Mouse (Mus musculus) gastrocnemius, postnatal 14 days (tissue): ENCODE measurements around the gene Sapcd1. TPM values are rescaled to one million over a fixed set of nuclear protein-coding genes. Genes with fewer than 3 reads are reported as not detected.
"Not testable (repeated sequence)": the region's sequence is repeated elsewhere in the genome, so short reads cannot be mapped to it uniquely, and the experiment has no call there.

ENCODE experiments used
- DNase-seq: peaks from one replicate; pipeline ENCODE4 v3.0.0; 2021; ENCODE audit warnings: mixed read lengths
- intact Hi-C: fragments of 180-260 bp; cut with DNase I; formaldehyde crosslinking; loops from one replicate; pipeline ENCODE4 v1.15.1; 2025; ENCODE audit warnings: low total_unique reads
- total RNA-seq, 2 experiments: library from RNA; stranded (reverse); gene quantifications; 2 replicates each; pipeline ENCODE4 v1.2.3; 2021

Gene Sapcd1
- total RNA-seq, 2 experiments from 2014 or later = 0.38 to 1.5 TPM

- intact Hi-C loops = no loop called here
- DNase-seq = no peak
These were observed 29.0 kb downstream of the Sapcd1 start for GRCm38 (mm10) chr17:34998526-34999430.

- intact Hi-C loops = no loop called here
- DNase-seq = no peak
These were observed 30.7 kb downstream of the Sapcd1 start for GRCm38 (mm10) chr17:34997142-34997483.

- intact Hi-C loops = no loop called here
These were observed 31.2 kb downstream of the Sapcd1 start for GRCm38 (mm10) chr17:34996411-34997141.

GRCm38 (mm10) chr17:34995927-34996326 lies 31.9 kb downstream of the Sapcd1 start:
- intact Hi-C loops, DNase-seq: not testable (repeated sequence)

More at GRCm38 (mm10) chr17:34996411-34997141, 31.2 kb downstream of the Sapcd1 start:
- DNase-seq = no peak

GRCm38 (mm10) chr17:34995192-34995591 lies 32.6 kb downstream of the Sapcd1 start:
- DNase-seq, intact Hi-C loops: not testable (repeated sequence)

GRCm38 (mm10) chr17:34994751-34995150 lies 33.1 kb downstream of the Sapcd1 start:
- DNase-seq = no peak
- intact Hi-C loops = no loop called here

- intact Hi-C loops = loop anchor here (10.0 kb wide), 2 partner anchors 69 to 129 kb away; partner anchors contain the start of genes Nelfe, Skiv2l and Slc44a4
These were observed 43.6 kb downstream of the Sapcd1 start for GRCm38 (mm10) chr17:34984218-34984617.

GRCm38 (mm10) chr17:34982328-34982727 lies 45.5 kb downstream of the Sapcd1 start:
- intact Hi-C loops = loop anchor here (10.0 kb wide), 2 partner anchors 68 to 128 kb away; partner anchors contain the start of genes Nelfe, Skiv2l and Slc44a4

More at GRCm38 (mm10) chr17:34984218-34984617, 43.6 kb downstream of the Sapcd1 start:
- no peak for DNase-seq

GRCm38 (mm10) chr17:34981690-34982180 lies 46.1 kb downstream of the Sapcd1 start, which contains the start of gene Lsm2:
Lsm2 (plus strand) TSS chr17:34981862.
- DNase-seq = peak; percentile 91
- intact Hi-C loops = loop anchor here (10.0 kb wide), 2 partner anchors 67 to 127 kb away; partner anchors contain the start of genes Nelfe, Skiv2l and Slc44a4

More at GRCm38 (mm10) chr17:34982328-34982727, 45.5 kb downstream of the Sapcd1 start:
- DNase-seq = no peak

- no peak for DNase-seq
- intact Hi-C loops = loop anchor here (10.0 kb wide), 2 partner anchors 66 to 126 kb away; partner anchors contain the start of genes Nelfe, Skiv2l and Slc44a4
These were observed 47.2 kb downstream of the Sapcd1 start for GRCm38 (mm10) chr17:34980655-34981054.

GRCm38 (mm10) chr17:34979631-34980030 lies 48.2 kb downstream of the Sapcd1 start:
- intact Hi-C loops = loop anchor here (10.0 kb wide), 2 partner anchors 65 to 125 kb away; partner anchors contain the start of genes Nelfe, Skiv2l and Slc44a4
- DNase-seq = no peak

GRCm38 (mm10) chr17:34978239-34978638 lies 49.6 kb downstream of the Sapcd1 start:
- intact Hi-C loops = no loop called here
- DNase-seq = no peak

- intact Hi-C loops = no loop called here
- no peak for DNase-seq
These were observed 50.8 kb downstream of the Sapcd1 start for GRCm38 (mm10) chr17:34977000-34977399.

Other genes with a start within 250 kb of the Sapcd1 start
- gene Cyp21a1, start 223.5 kb downstream of the Sapcd1 start, total RNA-seq = under 1 TPM in 1 of 2 experiments, not detected in 1; 0.21 TPM
- 1 to 10 TPM; 6.8 to 7.2 TPM for gene Stk19, start 191.1 kb downstream of the Sapcd1 start, total RNA-seq
- gene Dxo, start 191.0 kb downstream of the Sapcd1 start, total RNA-seq = 10 to 100 TPM in 1 of 2 experiments, 1 to 10 TPM in 1; 9.3 to 13.0 TPM
- 10 to 100 TPM; 17.4 to 17.8 TPM for gene Skiv2l, start 177.8 kb downstream of the Sapcd1 start, total RNA-seq
- 10 to 100 TPM in 1 of 2 experiments, 1 to 10 TPM in 1; 9.7 to 13.4 TPM for gene Nelfe, start 177.6 kb downstream of the Sapcd1 start, total RNA-seq
- 1 to 10 TPM in 1 of 2 experiments, under 1 TPM in 1; 0.75 to 1.9 TPM for gene Cfb, start 165.5 kb downstream of the Sapcd1 start, total RNA-seq
- 1 to 10 TPM; 3.4 to 5.1 TPM for gene Zbtb12, start 148.5 kb downstream of the Sapcd1 start, total RNA-seq
- gene Gm20547, start 146.0 kb downstream of the Sapcd1 start, total RNA-seq = not detected
- 1 to 10 TPM; 1.8 to 3.1 TPM for gene C2, start 129.8 kb downstream of the Sapcd1 start, total RNA-seq
- 10 to 100 TPM; 29.4 to 32.2 TPM for gene Ehmt2, start 129.5 kb downstream of the Sapcd1 start, total RNA-seq
- under 1 TPM in 1 of 2 experiments, not detected in 1; 0.09 TPM for gene Slc44a4, start 113.5 kb downstream of the Sapcd1 start, total RNA-seq
- gene Neu1, start 96.8 kb downstream of the Sapcd1 start, total RNA-seq = 1 to 10 TPM; 8.0 to 8.3 TPM
- gene Hspa1b, start 68.8 kb downstream of the Sapcd1 start, total RNA-seq = 1 to 10 TPM; 2.6 to 5.9 TPM
- not detected for gene Gm20481, start 58.1 kb downstream of the Sapcd1 start, total RNA-seq
- gene Hspa1a, start 55.9 kb downstream of the Sapcd1 start, total RNA-seq = 1 to 10 TPM; 3.8 to 6.8 TPM
- gene Hspa1l, start 55.3 kb downstream of the Sapcd1 start, total RNA-seq = 10 to 100 TPM; 11.6 to 14.8 TPM
- gene Lsm2, start 46.2 kb downstream of the Sapcd1 start, total RNA-seq = 10 to 100 TPM; 19.5 to 20.1 TPM
- 10 to 100 TPM; 26.8 to 29.2 TPM for gene Vars, start 27.0 kb downstream of the Sapcd1 start, total RNA-seq
- 1 to 10 TPM; 3.7 to 3.9 TPM for gene Vwa7, start 11.4 kb downstream of the Sapcd1 start, total RNA-seq
- gene Msh5, start 18.7 kb upstream of the Sapcd1 start, total RNA-seq = under 1 TPM; 0.84 to 0.94 TPM
- 10 to 100 TPM; 28.3 to 32.5 TPM for gene Clic1, start 21.9 kb upstream of the Sapcd1 start, total RNA-seq
- gene Ddah2, start 31.0 kb upstream of the Sapcd1 start, total RNA-seq = 10 to 100 TPM; 23.4 to 32.2 TPM
- gene Ly6g6c, start 37.4 kb upstream of the Sapcd1 start, total RNA-seq = not detected
- not detected for gene Mpig6b, start 38.2 kb upstream of the Sapcd1 start, total RNA-seq
- gene Ly6g6e, start 48.9 kb upstream of the Sapcd1 start, total RNA-seq = not detected
- gene Ly6g6d, start 50.0 kb upstream of the Sapcd1 start, total RNA-seq = under 1 TPM; 0.64 TPM
- not detected for gene Ly6g6f, start 57.6 kb upstream of the Sapcd1 start, total RNA-seq
- 10 to 100 TPM; 52.8 to 58.5 TPM for gene Abhd16a, start 61.2 kb upstream of the Sapcd1 start, total RNA-seq
- gene Ly6g5c, start 80.3 kb upstream of the Sapcd1 start, total RNA-seq = not detected
- gene Ly6g5b, start 87.4 kb upstream of the Sapcd1 start, total RNA-seq = under 1 TPM; 0.27 to 0.37 TPM
- gene Gpank1, start 93.4 kb upstream of the Sapcd1 start, total RNA-seq = 1 to 10 TPM; 7.0 to 7.9 TPM
- 100 to 1,000 TPM; 156 to 166 TPM for gene Csnk2b, start 94.0 kb upstream of the Sapcd1 start, total RNA-seq
- 10 to 100 TPM; 14.4 to 16.1 TPM for gene D17H6S53E, start 98.4 kb upstream of the Sapcd1 start, total RNA-seq
- gene Apom, start 104.0 kb upstream of the Sapcd1 start, total RNA-seq = not detected
- gene Bag6, start 107.2 kb upstream of the Sapcd1 start, total RNA-seq = 100 to 1,000 TPM; 193 to 200 TPM
- 100 to 1,000 TPM; 102 to 118 TPM for gene Prrc2a, start 136.9 kb upstream of the Sapcd1 start, total RNA-seq
- gene Aif1, start 148.1 kb upstream of the Sapcd1 start, total RNA-seq = under 1 TPM; 0.71 to 0.90 TPM
- gene Lst1, start 160.4 kb upstream of the Sapcd1 start, total RNA-seq = 1 to 10 TPM; 1.5 to 2.8 TPM
- under 1 TPM in 1 of 2 experiments, not detected in 1; 0.31 TPM for gene Ltb, start 166.4 kb upstream of the Sapcd1 start, total RNA-seq
- under 1 TPM; 0.24 to 0.68 TPM for gene Tnf, start 174.0 kb upstream of the Sapcd1 start, total RNA-seq
- gene Lta, start 177.3 kb upstream of the Sapcd1 start, total RNA-seq = under 1 TPM; 0.42 to 0.78 TPM
- gene Gm16181, start 192.8 kb upstream of the Sapcd1 start, total RNA-seq = not detected
- gene Atp6v1g2, start 205.6 kb upstream of the Sapcd1 start, total RNA-seq = 1 to 10 TPM; 2.3 to 2.7 TPM
- gene Nfkbil1, start 207.8 kb upstream of the Sapcd1 start, total RNA-seq = 1 to 10 TPM; 7.6 to 7.9 TPM
- gene Ddx39b, start 213.7 kb upstream of the Sapcd1 start, total RNA-seq = 100 to 1,000 TPM in 1 of 2 experiments, 10 to 100 TPM in 1; 85.3 to 103 TPM
- gene H2-D1, start 234.7 kb upstream of the Sapcd1 start, total RNA-seq = 10 to 100 TPM; 34.3 to 40.7 TPM